Mouse (Mus musculus) limb, embryonic 13.5 days (tissue): ENCODE data around the gene Rab22a. TPM values are rescaled to one million over a fixed set of nuclear protein-coding genes. Genes with fewer than 3 reads are reported as not detected.

Source experiments
- microRNA-seq: library from miRNA; unstranded; fragments of <30 nt; microRNA quantifications from one replicate; pipeline ENCODE4, GENCODE M21; 2016
- polyA plus RNA-seq: library from polyadenylated mRNA; unstranded; fragments of >200 nt; fragmentation: Nextera tagmentation; extraction: Ambion mirVana; gene quantifications from 2 replicates; pipeline ENCODE4 v1.2.1, GENCODE M21; 2015

Gene Rab22a
- polyA plus RNA-seq, 1 experiment from 2014 or later: 46.4 TPM

Small RNA genes within 50 kb of the gene (microRNA-seq; reads per million reads assigned to microRNA genes)
- gene Mir6340: not detected

Other genes starting within 250 kb of the Rab22a start
- not detected in 2 replicates for gene 1700021F07Rik, start 137.2 kb upstream of the Rab22a start, polyA plus RNA-seq
- not detected in 2 replicates for gene Ankrd60, start 81.4 kb upstream of the Rab22a start, polyA plus RNA-seq
- gene 1700010B08Rik, start 59.7 kb downstream of the Rab22a start, polyA plus RNA-seq: not detected in 2 replicates
- gene Vapb, start 77.8 kb downstream of the Rab22a start, polyA plus RNA-seq: 10.2 and 11.0 TPM in 2 replicates